Mouse (Mus musculus): Measurements from ENCODE around the gene Slc10a1. TPM values are rescaled to one million over a fixed set of nuclear protein-coding genes. Genes with fewer than 3 reads are reported as not detected.
"Not testable (repeated sequence)": the region's sequence is repeated elsewhere in the genome, so short reads cannot be mapped to it uniquely, and the experiment has no call there.

Slc10a1 gene
- polyA plus RNA-seq, 1 experiment, result not detected

DNA sequence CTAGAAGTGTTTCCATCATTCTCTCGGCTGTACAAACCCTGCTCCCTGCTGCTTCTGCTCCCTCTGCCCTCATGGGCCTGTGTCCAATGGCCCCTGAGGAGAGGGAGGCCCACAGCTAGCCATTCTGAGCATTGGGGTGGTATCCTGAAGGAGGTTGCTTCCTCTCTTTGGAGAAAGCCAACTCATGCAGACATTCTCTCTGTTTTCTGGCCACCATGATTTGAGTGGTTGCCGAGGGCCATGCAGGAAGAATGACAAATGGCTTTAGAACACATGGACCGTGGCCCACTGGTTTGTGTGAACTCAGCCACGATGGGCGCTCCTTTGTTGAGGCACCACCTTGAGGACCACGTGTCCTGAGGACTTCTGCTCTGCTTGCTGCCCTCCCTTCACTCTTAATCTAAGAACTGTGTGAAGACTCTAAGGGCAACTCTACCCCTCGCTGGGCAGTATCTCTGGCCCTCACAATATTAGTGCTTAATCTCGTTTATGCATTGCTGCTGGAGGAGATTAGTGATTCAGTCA lies 1.7 kb upstream of the Slc10a1 start:
- no peak for DNase-seq (ENCODE audit: extremely low spot score in 1 of 2, low spot score in 1 of 2)

DNA sequence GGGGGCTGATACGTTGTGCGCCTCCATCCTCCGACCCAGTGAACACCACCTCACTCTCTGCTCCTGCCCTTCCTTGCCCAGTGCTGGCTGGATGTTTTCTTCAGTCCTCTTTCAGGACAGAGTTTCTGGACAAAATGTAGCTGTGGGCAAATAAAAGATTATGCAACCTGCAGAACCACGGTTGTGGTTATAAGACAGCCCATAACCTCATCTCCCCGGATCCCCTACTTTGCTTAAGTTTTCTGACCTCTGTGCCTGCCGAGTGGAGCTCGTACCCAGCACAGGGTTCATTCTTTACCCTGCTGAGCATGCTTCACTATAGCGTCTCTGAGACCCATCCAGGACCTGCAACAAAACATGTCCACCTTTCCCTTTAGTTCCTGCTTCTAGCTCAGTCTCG lies 587 bp downstream of the Slc10a1 start:
- no peak for DNase-seq (ENCODE audit: extremely low spot score in 1 of 2, low spot score in 1 of 2)

DNA sequence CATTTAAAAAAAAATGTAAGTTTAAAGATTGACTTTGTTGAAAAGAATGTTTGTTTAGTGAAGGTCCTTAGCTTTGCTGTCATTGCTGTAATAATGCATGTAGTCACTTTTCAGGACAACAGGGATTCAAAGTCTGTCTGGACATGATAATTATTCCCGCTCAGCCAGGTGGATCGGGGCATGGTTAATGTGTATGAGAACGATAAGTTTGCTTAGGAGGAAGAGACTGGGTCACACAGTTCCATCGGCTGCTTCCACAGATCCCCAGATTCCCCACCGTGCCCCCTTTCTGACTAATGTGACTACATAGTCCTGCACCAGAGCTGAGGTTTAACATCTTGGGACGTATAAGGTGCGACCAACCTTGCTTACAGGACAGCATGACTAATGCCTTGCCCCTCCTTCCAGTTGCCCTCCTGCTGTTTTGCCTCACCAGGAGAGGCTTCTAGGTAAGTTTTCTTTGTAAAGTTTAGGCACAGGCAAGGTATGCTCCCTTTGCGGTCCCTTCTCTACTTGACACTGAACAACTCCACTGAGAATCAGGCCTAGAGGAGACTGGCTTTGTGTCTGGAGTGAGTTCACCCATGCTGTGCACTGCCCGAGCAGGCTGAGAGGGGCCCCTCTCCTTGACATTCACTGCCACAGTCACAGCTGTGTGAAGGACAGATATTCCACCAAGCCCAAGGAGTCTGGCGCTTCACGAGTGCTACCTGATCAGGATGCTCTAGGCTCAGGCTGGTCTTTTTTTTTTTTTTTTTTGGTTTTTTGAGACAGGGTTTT lies 2.3 kb downstream of the Slc10a1 start:
- no peak for DNase-seq (ENCODE audit: extremely low spot score in 1 of 2, low spot score in 1 of 2)

DNA sequence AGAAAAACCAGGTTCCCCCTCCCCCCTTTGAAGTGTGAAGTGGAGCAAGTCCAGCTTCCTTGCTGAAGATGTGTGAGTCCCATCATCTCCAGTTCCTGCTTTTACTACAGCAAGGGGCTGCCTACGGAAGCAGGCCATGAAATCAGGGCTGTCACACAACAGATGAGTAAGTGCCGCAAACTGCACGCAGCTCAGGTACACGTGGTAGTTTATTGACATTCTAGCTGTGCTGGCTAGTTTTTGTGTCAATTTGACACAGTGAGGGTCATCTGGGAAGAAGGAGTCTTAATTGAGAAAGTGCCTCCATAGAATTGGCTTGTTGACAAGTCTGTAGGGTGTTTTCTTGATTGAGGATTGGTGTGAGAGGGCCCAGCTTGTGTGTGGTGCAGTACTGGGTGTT lies 5.9 kb downstream of the Slc10a1 start:
- no peak for DNase-seq (ENCODE audit: extremely low spot score in 1 of 2, low spot score in 1 of 2)

DNA sequence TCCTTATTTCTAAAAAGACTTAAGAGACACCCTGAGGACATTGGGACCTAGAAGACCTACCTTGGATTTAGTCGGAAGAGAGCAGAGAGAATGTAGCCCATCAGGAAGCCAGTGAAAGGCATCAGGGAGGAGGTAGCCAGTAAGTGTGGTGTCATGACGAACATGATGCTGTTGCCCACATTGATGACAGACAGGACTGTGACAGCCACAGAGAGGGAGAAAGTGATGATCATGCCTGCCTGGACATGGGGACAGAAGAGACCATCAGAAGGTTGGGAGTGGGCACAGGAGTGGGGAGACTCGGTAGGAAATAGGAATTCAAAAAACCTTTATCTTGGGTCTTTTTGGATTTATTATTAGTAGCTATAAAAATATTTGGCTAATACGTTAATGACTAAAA lies 10.5 kb downstream of the Slc10a1 start:
- no peak for DNase-seq (ENCODE audit: extremely low spot score in 1 of 2, low spot score in 1 of 2)

DNA sequence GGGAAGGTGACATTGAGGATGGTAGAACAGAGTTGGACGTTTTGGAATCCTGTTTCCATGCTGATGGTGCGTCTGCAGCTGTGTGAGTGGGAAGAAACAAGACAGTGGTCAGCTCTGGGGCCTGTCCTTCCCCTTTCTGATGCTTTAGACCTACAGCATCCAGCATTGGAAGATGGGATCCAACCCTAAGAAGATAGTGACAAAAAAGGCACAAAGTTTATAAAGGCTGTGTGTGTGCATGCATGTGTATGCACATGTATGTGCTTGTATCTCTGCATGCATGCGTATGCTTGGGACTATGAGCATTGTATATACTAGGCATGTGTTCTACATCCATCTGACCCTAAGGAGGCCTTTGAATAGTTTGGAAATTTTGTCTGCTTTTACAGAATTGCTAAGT lies 12.5 kb downstream of the Slc10a1 start:
- DNase-seq (ENCODE audit: extremely low spot score in 1 of 2, low spot score in 1 of 2), result no peak

DNA sequence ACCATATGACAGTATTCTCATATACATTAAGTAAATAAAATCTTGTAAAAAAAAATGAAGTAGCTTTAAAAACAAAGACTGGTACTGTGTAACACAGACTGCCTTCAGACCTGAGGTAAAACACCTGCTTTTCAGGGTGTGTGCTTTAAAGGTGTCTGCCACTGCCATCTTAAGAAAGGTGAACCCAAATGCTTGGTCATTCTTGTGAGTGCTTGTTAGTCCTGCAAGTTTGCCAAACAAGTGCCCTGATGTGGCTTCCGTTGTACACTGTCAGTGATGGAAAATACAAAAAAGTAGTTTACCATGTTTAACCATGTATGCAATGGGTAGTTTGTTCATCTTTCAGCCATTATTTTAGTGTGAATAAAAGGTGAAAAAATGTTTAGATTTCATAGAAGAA lies 16.0 kb downstream of the Slc10a1 start:
- no peak for DNase-seq (ENCODE audit: extremely low spot score in 1 of 2, low spot score in 1 of 2)

DNA sequence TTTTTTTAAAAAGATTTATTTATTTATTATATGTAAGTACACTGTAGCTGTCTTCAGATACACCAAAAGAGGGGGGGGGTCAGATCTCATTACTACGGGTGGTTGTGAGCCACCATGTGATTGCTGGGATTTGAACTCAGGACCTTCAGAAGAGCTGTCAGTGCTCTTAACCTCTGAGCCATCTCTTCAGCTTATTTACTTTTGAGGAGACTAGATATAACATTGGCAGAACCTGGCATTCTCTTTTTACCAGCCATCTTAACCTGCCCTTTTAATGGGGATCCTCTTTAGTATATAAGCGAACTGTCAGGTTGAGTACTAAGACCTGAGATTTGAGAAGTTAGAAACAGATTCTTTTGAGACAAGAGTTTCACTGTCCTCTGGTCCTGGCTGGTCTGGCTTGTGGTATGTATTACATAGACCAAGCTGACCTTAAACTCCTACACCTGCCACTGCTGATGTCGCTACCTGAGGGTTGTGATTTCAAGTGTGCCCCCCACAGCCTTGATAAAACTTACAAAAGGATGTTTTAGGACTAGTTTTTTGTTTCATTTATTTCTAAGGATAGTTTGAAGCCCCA lies 16.8 kb downstream of the Slc10a1 start:
- DNase-seq (ENCODE audit: extremely low spot score in 1 of 2, low spot score in 1 of 2), result no peak

DNA sequence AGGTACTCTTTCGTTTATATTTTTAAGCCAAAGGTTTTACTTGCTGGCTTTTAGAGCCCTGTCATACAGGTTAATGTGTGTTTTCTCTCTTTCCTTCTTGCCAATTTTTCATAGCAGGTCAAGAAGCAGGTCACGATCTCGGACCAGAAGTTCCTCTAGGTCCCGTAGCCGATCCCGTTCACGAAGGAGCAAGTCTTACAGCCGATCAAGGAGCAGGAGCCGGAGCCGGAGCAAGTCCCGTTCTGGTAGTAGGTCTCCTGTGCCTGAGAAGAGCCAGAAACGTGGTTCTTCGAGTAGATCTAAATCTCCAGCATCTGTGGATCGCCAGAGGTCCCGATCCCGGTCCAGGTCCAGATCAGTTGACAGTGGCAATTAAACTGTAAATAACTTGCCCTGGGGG lies 18.9 kb downstream of the Slc10a1 start:
- DNase-seq (ENCODE audit: extremely low spot score in 1 of 2, low spot score in 1 of 2), result not testable (repeated sequence)

DNA sequence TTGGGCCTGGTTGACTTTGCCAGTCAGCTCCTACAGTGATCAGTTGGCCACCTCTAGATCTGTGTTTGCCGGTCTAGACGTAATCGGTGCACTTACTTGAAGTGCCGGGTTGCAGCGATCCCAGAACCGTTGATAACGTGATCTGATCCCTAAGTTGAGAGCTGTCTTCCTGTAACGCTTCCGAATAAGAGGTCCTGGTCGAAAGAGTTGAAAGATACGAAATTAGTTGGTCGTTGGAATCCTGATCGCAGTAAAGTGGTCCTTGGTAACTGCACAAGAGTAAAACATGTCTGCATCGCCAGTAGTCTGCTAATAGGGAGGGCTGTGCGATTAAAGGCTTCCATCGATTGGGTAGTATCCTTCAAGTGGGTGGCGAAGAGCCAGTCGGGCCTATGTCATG lies 20.3 kb downstream of the Slc10a1 start:
- no peak for DNase-seq (ENCODE audit: extremely low spot score in 1 of 2, low spot score in 1 of 2)

DNA sequence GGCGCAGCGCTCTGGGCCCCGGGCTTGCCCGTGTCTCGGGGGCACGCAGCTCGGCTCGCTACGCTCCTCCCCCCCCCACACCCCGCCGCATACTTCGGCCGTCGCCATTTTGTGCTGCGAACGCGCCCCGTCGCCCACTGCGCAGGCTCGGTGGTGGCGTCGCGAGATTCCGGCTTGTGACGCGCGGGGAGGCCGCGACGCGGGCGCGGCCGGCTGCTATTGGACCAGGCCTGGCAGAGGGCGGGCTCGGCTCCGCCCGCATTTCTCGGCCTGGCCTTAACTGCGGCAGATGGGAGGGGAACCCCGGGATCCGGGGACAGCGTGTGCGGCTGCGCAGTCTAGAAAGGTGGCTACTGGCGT lies 22.5 kb downstream of the Slc10a1 start:
- DNase-seq (ENCODE audit: extremely low spot score in 1 of 2, low spot score in 1 of 2), result peak; percentile 86 to 95

DNA sequence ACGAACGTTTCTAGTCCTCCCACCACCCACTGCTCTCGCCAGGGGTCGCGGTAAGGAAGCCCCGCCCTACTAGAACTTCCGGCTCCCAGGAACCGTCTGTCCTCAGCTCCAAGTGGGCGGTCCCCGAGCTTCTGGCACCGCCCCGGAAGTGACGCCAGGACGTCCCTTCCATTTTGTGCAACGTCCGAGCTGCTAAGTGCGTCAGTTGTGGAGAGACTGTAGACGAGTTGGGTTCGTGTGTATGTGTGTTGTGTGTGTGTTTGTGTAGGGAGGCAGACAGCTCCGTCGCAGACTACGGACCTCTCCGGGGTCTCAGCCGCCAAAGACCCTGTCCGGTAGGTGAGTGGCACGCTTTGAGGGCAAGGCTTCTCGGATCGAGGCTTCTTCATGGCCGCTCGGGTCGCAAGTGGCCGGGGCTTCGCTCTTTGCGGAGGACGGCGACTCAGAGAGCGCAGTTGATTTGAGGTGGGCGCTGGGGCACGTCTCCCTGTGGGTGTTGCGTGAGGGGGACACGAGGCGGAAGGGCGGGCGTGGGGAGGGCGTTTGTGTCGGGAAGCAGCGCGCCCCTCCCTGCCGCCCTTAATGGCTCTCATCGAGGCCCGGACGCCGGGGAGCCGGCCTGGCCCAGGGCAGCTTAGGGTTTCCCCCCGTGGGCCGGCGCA lies 23.0 kb downstream of the Slc10a1 start, which contains the start of gene Srsf5:
Srsf5 (plus strand) TSS at position 171 of the 662 bp plus-strand sequence.
- peak; percentile 95 to 99 for DNase-seq (ENCODE audit: extremely low spot score in 1 of 2, low spot score in 1 of 2)

DNA sequence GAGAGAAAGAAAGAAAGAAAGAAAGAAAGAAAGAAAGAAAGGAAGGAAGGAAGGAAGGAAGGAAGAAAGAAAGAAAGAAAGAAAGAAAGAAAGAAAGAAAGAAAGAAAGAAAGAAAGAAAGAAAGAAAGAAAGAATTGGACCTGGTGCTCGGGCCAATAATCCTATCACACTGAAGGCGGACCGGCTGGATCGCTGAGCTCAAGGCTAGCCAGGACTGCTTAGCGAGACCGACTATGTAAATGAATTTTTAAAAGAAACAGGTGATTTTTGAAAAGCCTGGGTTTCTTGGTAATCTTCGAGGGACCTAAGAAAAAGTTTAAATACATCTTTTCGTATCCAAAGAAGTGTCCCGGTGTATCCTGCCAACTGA lies 23.6 kb downstream of the Slc10a1 start:
- DNase-seq (ENCODE audit: extremely low spot score in 1 of 2, low spot score in 1 of 2), result not testable (repeated sequence)

DNA sequence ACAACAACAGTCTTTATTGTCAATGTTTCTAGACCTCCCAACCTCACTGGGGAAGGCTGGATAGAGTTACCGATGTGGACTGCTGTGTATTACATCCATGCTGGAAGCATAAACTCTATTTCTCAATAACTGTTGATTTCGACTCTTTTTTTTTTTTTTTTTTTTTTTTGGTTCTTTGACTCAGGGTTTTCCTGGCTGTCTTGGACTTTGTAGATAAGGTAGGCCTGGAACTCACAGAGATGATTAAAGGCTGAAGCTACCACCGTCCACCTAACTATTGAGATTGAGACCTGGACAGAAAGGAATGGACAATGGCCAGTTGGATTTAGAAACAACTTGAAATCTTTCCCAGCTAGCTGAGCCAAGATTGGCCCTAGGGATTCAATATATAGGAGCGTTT lies 24.3 kb downstream of the Slc10a1 start:
- no peak for DNase-seq (ENCODE audit: extremely low spot score in 1 of 2, low spot score in 1 of 2)

DNA sequence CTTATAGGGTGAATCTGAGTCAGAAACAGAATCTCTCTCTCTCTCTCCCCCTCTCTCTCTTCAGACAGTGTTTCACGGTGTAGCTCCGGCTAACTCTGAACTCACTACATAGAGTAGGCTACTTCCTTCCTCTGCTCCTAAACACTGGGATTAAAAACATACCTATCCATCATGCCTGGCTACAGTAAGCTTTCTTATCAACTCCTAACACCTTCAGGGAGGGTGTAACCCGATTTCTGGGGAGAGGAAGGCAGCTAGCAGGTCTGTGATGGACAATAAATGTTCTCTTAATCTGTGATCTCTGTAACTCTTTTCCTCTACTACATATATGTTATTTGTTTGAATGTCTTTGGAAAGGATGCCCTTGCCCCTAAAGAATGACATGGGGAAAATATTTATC lies 25.1 kb downstream of the Slc10a1 start:
- no peak for DNase-seq (ENCODE audit: extremely low spot score in 1 of 2, low spot score in 1 of 2)

DNA sequence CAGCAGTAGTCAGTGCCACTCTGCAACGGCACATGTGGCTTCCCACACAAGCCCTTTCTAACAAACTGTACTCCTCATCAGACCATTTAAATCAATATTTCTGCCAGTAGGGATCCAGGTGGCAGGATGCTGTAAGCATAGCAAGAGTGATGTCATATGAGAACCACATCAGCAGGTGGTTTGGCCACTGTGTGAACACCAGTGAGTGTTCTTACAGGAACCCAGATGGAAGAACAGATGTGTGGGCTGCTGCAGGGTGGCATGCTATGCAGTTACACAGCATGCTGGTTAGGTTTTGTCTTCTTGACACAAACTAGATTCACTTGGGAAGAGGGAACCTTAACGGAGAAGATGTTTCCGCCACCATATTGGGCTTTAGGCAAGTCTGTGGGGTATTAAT lies 26.6 kb downstream of the Slc10a1 start:
- DNase-seq (ENCODE audit: extremely low spot score in 1 of 2, low spot score in 1 of 2), result no peak

DNA sequence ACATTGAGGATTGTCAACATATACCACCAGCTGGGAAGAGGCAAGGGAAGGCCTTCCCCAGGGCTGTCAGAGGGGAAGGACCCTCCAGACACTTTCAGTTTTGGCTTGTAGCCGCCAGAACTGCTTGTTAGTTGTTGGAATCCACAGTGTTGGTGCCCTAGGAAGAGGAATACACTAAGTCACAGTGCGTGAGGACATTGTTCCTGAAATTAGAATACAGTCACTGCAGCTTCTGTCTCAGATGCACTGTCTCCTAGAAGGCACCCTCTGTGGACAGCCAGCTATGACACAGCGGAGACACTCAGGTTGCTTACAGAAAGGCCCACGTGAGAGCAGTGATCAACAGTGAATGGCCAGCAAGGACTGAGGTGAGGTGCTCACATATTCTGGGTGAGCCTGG lies 29.3 kb downstream of the Slc10a1 start:
- no peak for DNase-seq (ENCODE audit: extremely low spot score in 1 of 2, low spot score in 1 of 2)

DNA sequence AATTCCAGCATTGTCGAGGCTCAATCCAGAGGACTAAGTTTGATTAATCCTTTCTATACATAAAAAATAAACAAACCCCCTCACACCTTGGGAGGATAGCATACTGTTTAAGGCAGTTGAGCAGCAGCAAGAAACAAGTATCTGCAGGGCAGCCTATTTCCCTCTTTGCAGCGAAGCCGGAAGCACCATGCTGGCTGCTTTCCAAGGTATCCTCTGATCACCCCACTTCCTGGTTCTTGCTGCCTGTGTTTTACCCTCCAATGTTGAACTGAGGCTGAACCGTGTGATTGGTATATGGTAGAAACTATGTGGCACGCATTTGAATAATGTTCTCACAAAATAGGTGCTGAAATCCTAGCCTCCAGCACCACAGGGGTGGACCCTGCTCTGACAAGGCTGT lies 29.9 kb downstream of the Slc10a1 start:
- peak in 1 of 2 experiments; percentile 43 for DNase-seq (ENCODE audit: extremely low spot score in 1 of 2, low spot score in 1 of 2)

DNA sequence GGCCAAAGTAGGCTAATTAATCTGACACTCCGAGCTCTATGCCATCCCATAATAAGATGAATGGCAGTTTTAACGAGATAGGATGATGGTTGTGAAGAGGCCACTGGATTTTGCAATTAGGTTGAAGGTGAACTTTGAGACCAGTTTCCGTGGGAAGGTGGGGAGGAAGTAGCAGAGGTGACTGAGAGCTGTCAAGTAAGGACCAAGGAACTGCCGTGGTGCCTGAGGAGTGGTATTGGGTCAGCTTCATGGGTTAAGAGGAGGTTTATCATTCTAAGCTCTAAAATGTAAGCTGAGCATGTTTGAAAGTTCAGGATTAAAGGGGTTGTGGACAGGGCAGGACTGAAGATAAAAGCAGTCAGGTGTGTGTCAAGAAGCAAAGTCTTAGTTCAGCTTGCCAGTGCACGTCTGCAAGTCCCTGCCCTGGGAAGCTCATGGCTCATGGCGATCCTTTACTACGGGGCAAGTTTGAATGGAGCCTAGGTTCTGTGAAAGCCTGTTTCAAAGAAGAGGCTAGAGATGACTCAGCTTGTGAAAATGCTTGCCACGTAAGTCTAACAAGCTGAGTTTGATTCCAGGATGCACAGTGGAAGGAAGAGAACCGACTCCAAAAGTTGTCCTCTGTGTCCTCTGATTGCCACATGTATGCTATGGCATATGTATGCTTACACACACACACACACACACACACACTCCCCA lies 31.0 kb downstream of the Slc10a1 start:
- no peak for DNase-seq (ENCODE audit: extremely low spot score in 1 of 2, low spot score in 1 of 2)

DNA sequence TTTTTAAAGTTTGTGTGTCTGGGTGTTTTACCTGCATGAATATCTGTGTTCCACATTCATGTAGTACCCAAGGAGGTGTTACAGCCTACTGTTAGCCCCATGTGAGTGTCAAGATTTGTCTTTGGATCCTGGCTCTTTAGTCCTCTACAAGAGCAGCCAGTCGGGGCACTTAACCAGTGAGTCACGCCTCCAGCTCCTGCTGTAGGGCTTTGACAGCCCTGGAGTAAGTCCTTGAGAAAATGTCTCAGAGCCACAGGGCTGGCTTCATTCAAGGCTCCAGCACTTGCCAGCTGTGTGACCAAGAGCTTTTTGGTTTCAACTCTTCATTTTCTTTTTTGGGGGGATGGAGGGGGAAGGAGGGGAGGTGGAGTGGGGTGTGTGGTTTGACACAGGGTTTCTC lies 31.8 kb downstream of the Slc10a1 start:
- DNase-seq (ENCODE audit: extremely low spot score in 1 of 2, low spot score in 1 of 2), result no peak

DNA sequence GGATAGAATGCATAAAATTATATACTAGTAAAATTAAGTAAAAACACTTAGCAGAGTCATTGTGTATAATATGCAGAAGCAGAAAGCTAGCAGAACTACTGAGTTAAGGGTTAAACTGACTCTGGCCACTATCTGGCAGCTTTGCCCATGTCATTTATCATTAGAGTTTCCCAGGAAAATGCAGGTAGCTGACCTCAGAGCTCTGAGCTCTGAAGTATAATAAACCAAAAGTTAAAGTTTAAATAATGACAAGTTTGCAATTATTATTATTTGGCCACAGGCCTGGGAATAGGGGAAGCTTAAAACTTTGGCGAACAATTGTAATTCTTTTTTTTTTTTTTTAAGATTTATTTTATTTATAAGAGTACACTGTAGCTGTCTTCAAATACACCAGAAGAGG lies 35.6 kb downstream of the Slc10a1 start:
- no peak for DNase-seq (ENCODE audit: extremely low spot score in 1 of 2, low spot score in 1 of 2)

Data from frontal cortex, adult 2 months (tissue).